Mouse (Mus musculus): ENCODE measurements at regions not wholly inside any gene's neighbourhood (a gene's known extent, or its start where the extent isn't known, plus 50 kb on each side); places are given as distances from the start of the nearest gene placed in this dataset.
"Not testable (repeated sequence)": the region's sequence is repeated elsewhere in the genome, so short reads cannot be mapped to it uniquely, and the experiment has no call there.

DNA sequence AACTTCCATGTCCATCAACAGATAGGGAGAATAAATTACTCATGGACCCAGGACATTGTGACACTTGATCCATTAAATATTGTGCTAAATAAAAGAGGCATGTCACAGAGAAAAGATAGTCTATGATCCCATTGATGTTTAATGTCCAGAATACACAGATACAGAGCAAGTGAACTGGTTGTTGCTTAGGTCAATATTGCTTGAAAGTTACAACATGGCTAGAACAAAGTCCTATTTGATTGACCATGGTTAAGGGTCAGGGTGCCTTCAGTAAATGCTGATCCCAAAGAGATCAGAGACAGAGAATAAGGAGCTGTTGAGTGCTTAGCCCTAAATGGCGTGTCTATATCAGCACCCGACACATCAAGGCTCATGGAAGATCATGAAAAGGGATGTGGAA is 50.7 kb upstream of the Cyp3a41b start:
- ATAC-seq (ENCODE audit: low FRiP score); H3K4me2 ChIP-seq (ENCODE audit: low read depth, low read length, poor library complexity, severe bottlenecking); DNase-seq (ENCODE audit: low spot score); H3K27me3 ChIP-seq (ENCODE audit: insufficient read depth, low read length); H3K4me1 ChIP-seq (ENCODE audit: insufficient read depth, low read length); H3K4me3 ChIP-seq (ENCODE audit: low read depth, low read length); H3K36me3 ChIP-seq (ENCODE audit: insufficient read depth, low read length); H3K27ac ChIP-seq (ENCODE audit: low read depth, low read length); H3K9ac ChIP-seq (replicated peaks; ENCODE audit: low read length, poor library complexity, severe bottlenecking): not testable (repeated sequence)
- WGBS = 82% methylated on average over 2 of the region's 2 CpGs
- peaks cover 64% of the 10 kb centered on the region for H3K9me3 ChIP-seq (ENCODE audit: low read length)

Measured in midbrain, postnatal 0 days (tissue).